Mouse (Mus musculus) bone marrow macrophage, adult 2 months (primary cell): ENCODE measurements around the gene Tln2. TPM values are rescaled to one million over a fixed set of nuclear protein-coding genes. Genes with fewer than 3 reads are reported as not detected.

ENCODE experiments used
- H3K27ac ChIP-seq: 2 replicates; pipeline ENCODE4 v1.5.1; 2012; ENCODE audit warnings: low read depth, low read length; ENCODE audit not compliant: insufficient read depth
- H3K4me1 ChIP-seq: 2 replicates; pipeline ENCODE4 v1.6.1; 2012; ENCODE audit warnings: low read length; ENCODE audit not compliant: control insufficient read depth, insufficient read depth
- H3K4me3 ChIP-seq: 2 replicates; pipeline ENCODE4 v1.5.1; 2012; ENCODE audit warnings: mild to moderate bottlenecking, low read length, moderate library complexity; ENCODE audit not compliant: insufficient read depth
- CTCF ChIP-seq: IDR thresholded peaks from 2 replicates; pipeline ENCODE4 v1.5.1; 2012; ENCODE audit warnings: low read depth, mild to moderate bottlenecking, low read length, moderate library complexity
- POLR2A ChIP-seq: IDR thresholded peaks from 2 replicates; pipeline ENCODE4 v1.6.1; 2012; ENCODE audit warnings: mild to moderate bottlenecking, low read depth, low read length, borderline replicate concordance
- polyA plus RNA-seq: library from polyadenylated mRNA; stranded (reverse); fragments of >200 nt; gene quantifications from 2 replicates; pipeline ENCODE4 v1.2.4, GENCODE M21; 2012; ENCODE audit not compliant: missing spikeins, insufficient read depth, insufficient read length

The Tln2 gene
- polyA plus RNA-seq, 1 experiment: 0.42 TPM

- Histone ChIP-seq H3K4me3 (no peak overlapping the region), H3K4me1 (no peaks in the 10 kb centered on the region), H3K27ac (no peak overlapping the region)
- no peak for TF ChIP-seq CTCF
- TF ChIP-seq POLR2A: no peak
Measured at GRCm38 (mm10) chr9:67178203-67178602, 381.3 kb downstream of the Tln2 start.

- no peak overlapping the region for H3K27ac ChIP-seq
- H3K4me1 ChIP-seq: no peaks in the 10 kb centered on the region
- H3K4me3 ChIP-seq: no peak overlapping the region
- TF ChIP-seq CTCF (no peak), POLR2A (no peak)
Measured at GRCm38 (mm10) chr9:67176073-67176472, 383.4 kb downstream of the Tln2 start.

- H3K4me1 ChIP-seq: no peaks in the 10 kb centered on the region
- H3K27ac ChIP-seq: no peak overlapping the region
- no peak overlapping the region for H3K4me3 ChIP-seq
- TF ChIP-seq CTCF: no peak
- no peak for TF ChIP-seq POLR2A
Measured at GRCm38 (mm10) chr9:67173816-67174215, 385.7 kb downstream of the Tln2 start.

GRCm38 (mm10) chr9:67173154-67173553 is 386.3 kb downstream of the Tln2 start:
- H3K27ac ChIP-seq: no peak overlapping the region
- no peak overlapping the region for H3K4me3 ChIP-seq
- no peaks in the 10 kb centered on the region for H3K4me1 ChIP-seq
- TF ChIP-seq CTCF (no peak), POLR2A (no peak)

GRCm38 (mm10) chr9:67171409-67171808 is 388.1 kb downstream of the Tln2 start:
- TF ChIP-seq CTCF (no peak), POLR2A (no peak)
- no peaks in the 10 kb centered on the region for H3K4me1 ChIP-seq
- H3K27ac ChIP-seq: no peak overlapping the region
- H3K4me3 ChIP-seq: no peak overlapping the region

GRCm38 (mm10) chr9:67170759-67171158 is 388.7 kb downstream of the Tln2 start:
- Histone ChIP-seq H3K27ac (no peak overlapping the region), H3K4me3 (no peak overlapping the region)
- TF ChIP-seq POLR2A: no peak
- no peak for TF ChIP-seq CTCF

GRCm38 (mm10) chr9:67170047-67170446 is 389.5 kb downstream of the Tln2 start:
- no peak overlapping the region for H3K27ac ChIP-seq
- H3K4me3 ChIP-seq: no peak overlapping the region
- TF ChIP-seq CTCF (no peak), POLR2A (no peak)
- H3K4me1 ChIP-seq: no peaks in the 10 kb centered on the region

More at GRCm38 (mm10) chr9:67170759-67171158, 388.7 kb downstream of the Tln2 start:
- no peaks in the 10 kb centered on the region for H3K4me1 ChIP-seq

Other genes starting within 250 kb of the Tln2 start
- gene C2cd4b, start 199.7 kb upstream of the Tln2 start, polyA plus RNA-seq: not detected in 2 replicates